Mouse (Mus musculus): ENCODE measurements around the gene Emc7.

DNA sequence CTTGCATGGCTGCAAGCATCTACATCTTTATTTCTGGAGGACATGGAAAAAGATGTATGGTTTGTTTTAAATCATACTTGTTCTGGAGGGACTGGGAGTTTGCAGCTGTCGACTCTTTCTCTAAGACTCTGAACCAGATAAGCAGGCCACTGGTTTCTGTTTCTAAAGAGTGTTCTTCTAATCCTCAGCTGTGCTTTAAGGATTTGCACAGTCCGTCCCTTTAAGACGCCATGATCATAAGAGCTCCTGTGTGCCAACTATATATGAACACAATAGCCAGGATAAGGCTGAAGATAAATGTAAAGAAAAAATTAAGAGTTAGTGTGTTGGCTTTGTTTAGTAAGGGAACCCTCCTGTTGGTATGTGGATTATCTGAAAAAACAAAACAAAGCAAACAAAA is 61.9 kb downstream of the Emc7 start:
- TF ChIP-seq EP300 (IDR thresholded peaks at IDR 0.05; ENCODE audit: low read depth in 1 of 2, low read length in 2 of 2) (no peak), MXI1 (IDR thresholded peaks at IDR 0.05; ENCODE audit: low read depth, low read length) (no peak), ZKSCAN1 (IDR thresholded peaks at IDR 0.05; ENCODE audit: low read depth, low read length) (no peak), USF1 (IDR thresholded peaks at IDR 0.05; ENCODE audit: low read depth, low read length) (no peak), ZC3H11A (IDR thresholded peaks at IDR 0.05; ENCODE audit: low read depth, low read length) (no peak), CTCF (IDR thresholded peaks at IDR 0.05 in 2 of 3, conservative IDR thresholded peaks at IDR 0.05 in 1 of 3; ENCODE audit: control insufficient read depth in 1 of 3, insufficient read depth in 1 of 3, low read depth in 2 of 3, low read length in 3 of 3, poor library complexity in 1 of 3, severe bottlenecking in 1 of 3) (no peak)
